Comparison of ENCODE assay signal across 8 mouse cellular contexts in the genomic region with DNA sequence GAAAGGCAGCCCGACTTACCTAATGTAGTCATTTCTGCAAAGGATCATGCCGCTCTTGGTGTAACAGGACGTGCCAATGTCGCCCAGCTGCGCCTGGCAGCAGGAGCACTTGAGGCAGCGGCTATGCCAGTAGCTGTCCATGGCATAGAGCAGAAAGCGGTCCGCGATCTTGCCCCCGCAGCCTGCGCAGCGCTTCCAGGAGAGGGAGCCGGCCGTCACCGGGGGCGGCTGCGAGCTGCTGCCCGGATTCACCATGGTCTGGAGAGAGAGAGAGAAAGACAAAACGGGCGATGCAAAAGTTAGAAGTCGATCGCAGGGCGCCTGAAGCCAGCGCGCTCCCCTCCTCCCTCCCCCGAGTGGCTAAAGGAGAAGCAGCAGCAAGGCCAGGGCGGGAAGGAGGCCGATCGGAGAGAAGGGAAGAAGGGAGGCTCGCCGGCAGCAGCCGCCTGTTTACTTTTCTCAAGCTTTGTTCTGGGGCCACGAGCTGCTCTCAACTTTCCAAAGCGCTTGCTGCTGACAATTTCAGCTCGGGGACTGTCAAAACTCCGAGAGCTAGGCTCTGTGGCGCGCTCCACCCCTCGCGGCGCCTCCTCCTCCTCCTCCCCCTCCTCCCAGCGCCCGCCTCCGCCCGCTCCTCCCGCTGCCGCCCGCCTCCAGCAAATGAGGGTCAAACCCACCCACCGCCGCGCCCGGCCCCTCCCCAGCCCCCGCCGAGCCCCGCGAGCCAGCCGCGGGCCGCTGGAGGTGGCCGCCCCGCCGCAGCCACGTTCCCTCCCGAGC. TPM values are rescaled to one million over a fixed set of nuclear protein-coding genes. Genes with fewer than 3 reads are reported as not detected.
DNase-seq lines count a peak whose midpoint lies in the region; ATAC-seq and TF ChIP-seq lines count a peak whose summit lies in the region.

No protein-coding gene starts in this region.

- WGBS in heart, embryonic 10.5 days: under 1% methylated on average over 63 of the region's 64 CpGs
- 1% methylated on average over 56 of the region's 64 CpGs for WGBS in kidney, embryonic 14.5 days
- under 1% methylated on average over 58 of the region's 64 CpGs for WGBS in liver, embryonic 16.5 days (ENCODE audit: insufficient replicate concordance)
- WGBS in neural tube, embryonic 12.5 days: under 1% methylated on average over 61 of the region's 64 CpGs
- WGBS in stomach, postnatal 0 days: under 1% methylated on average over 40 of the region's 64 CpGs

- peaks cover 23% of the 10 kb centered on the region; the same call in 1 of the 2 replicates for H3K4me1 ChIP-seq in heart, embryonic 10.5 days
- peaks cover 25% of the 10 kb centered on the region for H3K4me1 ChIP-seq in kidney, embryonic 14.5 days (ENCODE audit: control insufficient read depth, insufficient read depth, low read length)
- H3K4me1 ChIP-seq in liver, embryonic 16.5 days (ENCODE audit: control insufficient read depth, low read depth, low read length): peaks cover 29% of the 10 kb centered on the region
- H3K4me1 ChIP-seq in neural tube, embryonic 12.5 days: peaks cover 35% of the 10 kb centered on the region
- H3K4me1 ChIP-seq in stomach, postnatal 0 days (replicated peaks; ENCODE audit: control insufficient read depth, insufficient read depth): peaks cover 4% of the 10 kb centered on the region; the same call in 1 of the 2 replicates

- peaks cover 7% of the 10 kb centered on the region; the same call in 1 of the 2 replicates for H3K36me3 ChIP-seq in heart, embryonic 10.5 days
- H3K36me3 ChIP-seq in kidney, embryonic 14.5 days (ENCODE audit: control insufficient read depth, insufficient read depth, low read length): peaks cover 5% of the 10 kb centered on the region; the same call in 1 of the 2 replicates
- H3K36me3 ChIP-seq in liver, embryonic 16.5 days (ENCODE audit: control insufficient read depth, insufficient read depth): no peaks in the 10 kb centered on the region
- H3K36me3 ChIP-seq in neural tube, embryonic 12.5 days: no peaks in the 10 kb centered on the region
- H3K36me3 ChIP-seq in stomach, postnatal 0 days (ENCODE audit: control insufficient read depth, insufficient read depth, low read length): no peaks in the 10 kb centered on the region

- peak; percentile 57 to 68 for DNase-seq in left cerebral cortex, adult 18-20 months (ENCODE audit: low spot score in 2 of 2)
- no peak for DNase-seq in left cerebral cortex, adult 11 months (ENCODE audit: low spot score)
- DNase-seq in embryo, embryonic 9.5 days (ENCODE audit: extremely low spot score): peak; percentile 95
- peak; percentile 96 for DNase-seq in heart, embryonic 10.5 days (ENCODE audit: low spot score)
- peak; percentile 93 for DNase-seq in stomach, postnatal 0 days (ENCODE audit: low spot score)

- H3K4me3 ChIP-seq in heart, embryonic 10.5 days: peak overlapping the region; percentile 93
- H3K4me3 ChIP-seq in kidney, embryonic 14.5 days (ENCODE audit: low read length): peak overlapping the region; percentile 87
- H3K4me3 ChIP-seq in liver, embryonic 16.5 days (ENCODE audit: low read depth, low read length): peak overlapping the region; percentile 68
- H3K4me3 ChIP-seq in neural tube, embryonic 12.5 days: peak overlapping the region; percentile 78
- H3K4me3 ChIP-seq in stomach, postnatal 0 days (ENCODE audit: low read depth, low read length): peak overlapping the region; percentile 83

- H3K4me2 ChIP-seq in kidney, embryonic 14.5 days (replicated peaks; ENCODE audit: low read depth, low read length): peak overlapping the region; percentile 96
- peak overlapping the region; percentile 82 for H3K4me2 ChIP-seq in liver, embryonic 16.5 days (ENCODE audit: low read depth, low read length)
- H3K4me2 ChIP-seq in neural tube, embryonic 12.5 days (replicated peaks): peak overlapping the region; percentile 91
- peak overlapping the region; percentile 96 for H3K4me2 ChIP-seq in stomach, postnatal 0 days (replicated peaks; ENCODE audit: low read depth)

- no peaks in the 10 kb centered on the region for H3K9me3 ChIP-seq in heart, embryonic 10.5 days
- H3K9me3 ChIP-seq in kidney, embryonic 14.5 days (ENCODE audit: control insufficient read depth, low read length): no peaks in the 10 kb centered on the region
- no peaks in the 10 kb centered on the region for H3K9me3 ChIP-seq in liver, embryonic 16.5 days (replicated peaks; ENCODE audit: control insufficient read depth, low read length)
- no peaks in the 10 kb centered on the region for H3K9me3 ChIP-seq in neural tube, embryonic 12.5 days
- no peaks in the 10 kb centered on the region for H3K9me3 ChIP-seq in stomach, postnatal 0 days (ENCODE audit: control insufficient read depth, low read length)

- peak overlapping the region; percentile 94 for H3K9ac ChIP-seq in kidney, embryonic 14.5 days (ENCODE audit: low read depth, low read length)
- H3K9ac ChIP-seq in liver, embryonic 16.5 days (ENCODE audit: low read depth, low read length): peak overlapping the region; percentile 72
- peak overlapping the region; percentile 96 for H3K9ac ChIP-seq in neural tube, embryonic 12.5 days
- H3K9ac ChIP-seq in stomach, postnatal 0 days (ENCODE audit: low read length): peak overlapping the region; percentile 80

- TF ChIP-seq EP300 in stomach, postnatal 0 days (optimal IDR thresholded peaks at IDR 0.05): no peak

- peak; percentile 59 for ATAC-seq in kidney, embryonic 14.5 days (ENCODE audit: low FRiP score, low TSS enrichment)
- ATAC-seq in liver, embryonic 16.5 days (ENCODE audit: low read depth): peak; percentile 75
- ATAC-seq in neural tube, embryonic 12.5 days (ENCODE audit: low FRiP score, low read depth): peak; percentile 19
- peak; percentile 54 for ATAC-seq in stomach, postnatal 0 days (ENCODE audit: low FRiP score, low TSS enrichment)

- H3K27ac ChIP-seq in heart, embryonic 10.5 days: peak overlapping the region; percentile 97
- peak overlapping the region; percentile 88 for H3K27ac ChIP-seq in kidney, embryonic 14.5 days (ENCODE audit: low read depth, low read length)
- H3K27ac ChIP-seq in liver, embryonic 16.5 days (ENCODE audit: low read length): peak overlapping the region; percentile 74
- peak overlapping the region; percentile 74 for H3K27ac ChIP-seq in neural tube, embryonic 12.5 days
- peak overlapping the region; percentile 92 for H3K27ac ChIP-seq in stomach, postnatal 0 days (replicated peaks)

- peak; percentile 51 for TF ChIP-seq CTCF in stomach, postnatal 0 days (IDR thresholded peaks at IDR 0.05; ENCODE audit: low read depth)

- no peaks in the 10 kb centered on the region for H3K27me3 ChIP-seq in heart, embryonic 10.5 days (ENCODE audit: insufficient read depth, poor library complexity, severe bottlenecking)
- no peaks in the 10 kb centered on the region for H3K27me3 ChIP-seq in kidney, embryonic 14.5 days (ENCODE audit: control insufficient read depth, insufficient read depth, low read length)
- peaks cover 2% of the 10 kb centered on the region for H3K27me3 ChIP-seq in liver, embryonic 16.5 days (ENCODE audit: control insufficient read depth, insufficient read depth, low read depth, low read length)
- no peaks in the 10 kb centered on the region for H3K27me3 ChIP-seq in neural tube, embryonic 12.5 days (replicated peaks)
- no peaks in the 10 kb centered on the region for H3K27me3 ChIP-seq in stomach, postnatal 0 days (ENCODE audit: control insufficient read depth, insufficient read depth, low read length)

RNA-seq across cellular contexts. Expression of a gene that starts 3.0 kb away (rescaled TPM):
- 100 to 1,000 TPM; 278 to 308 TPM for total RNA-seq in left cerebral cortex, adult 18-20 months (2021)
- 35.8 and 42.4 TPM in 2 replicates for polyA plus RNA-seq in heart, embryonic 10.5 days (2016; fragmentation: Nextera tagmentation; extraction: Ambion mirVana)
- 49.0 and 64.6 TPM in 2 replicates for polyA plus RNA-seq in kidney, embryonic 14.5 days (2014; fragmentation: Nextera tagmentation; extraction: Ambion mirVana)
- polyA plus RNA-seq in liver, embryonic 16.5 days (2015; fragmentation: Nextera tagmentation; extraction: Ambion mirVana): 13.8 and 14.0 TPM in 2 replicates
- polyA plus RNA-seq in neural tube, embryonic 12.5 days (2016; fragmentation: Nextera tagmentation; extraction: Ambion mirVana): 53.3 and 58.1 TPM in 2 replicates
- polyA plus RNA-seq in stomach, postnatal 0 days (2015; fragmentation: Nextera tagmentation; extraction: Ambion mirVana): 44.8 and 50.7 TPM in 2 replicates

Comparison
In these comparisons a context has a peak if more than half of its experiments do, and no peak if none do; other contexts are left out.
1. ATAC-seq: peak in every context shown above with its lines; median percentile 75 in liver, embryonic 16.5 days; 59 in kidney, embryonic 14.5 days; 54 in stomach, postnatal 0 days; 19 in neural tube, embryonic 12.5 days.